Mouse (Mus musculus) heart, postnatal 14 days (tissue): Measurements from ENCODE around the gene Gm17359. TPM values are rescaled to one million over a fixed set of nuclear protein-coding genes. Genes with fewer than 3 reads are reported as not detected.

Experiments used
- DNase-seq, 2 experiments: peaks; one replicate each; pipeline ENCODE4 v3.0.0; 2021 to 2022
- intact Hi-C: fragments of 180-260 bp; cut with DNase I; formaldehyde crosslinking; loops from one replicate; pipeline ENCODE4 v1.15.1; 2025
- long read RNA-seq, 2 experiments: library from polyadenylated mRNA; stranded (forward); transcript quantifications; one replicate each; pipeline ENCODE4 v2.0.0; 2021
- total RNA-seq, 2 experiments: library from RNA; stranded (reverse); gene quantifications; 2 replicates each; pipeline ENCODE4 v1.2.3; 2021

Gm17359 gene
- total RNA-seq = not detected
- long read RNA-seq, experiment 1 = 0 reads
- long read RNA-seq, experiment 2 = 0 reads

- intact Hi-C loops = no loop called here
- no peak for DNase-seq
Measured at GRCm38 (mm10) chr3:79336044-79336766, at the start of gene Gm17359. TSS of gene Gm17359 (plus strand) at chr3:79336661.

DNA sequence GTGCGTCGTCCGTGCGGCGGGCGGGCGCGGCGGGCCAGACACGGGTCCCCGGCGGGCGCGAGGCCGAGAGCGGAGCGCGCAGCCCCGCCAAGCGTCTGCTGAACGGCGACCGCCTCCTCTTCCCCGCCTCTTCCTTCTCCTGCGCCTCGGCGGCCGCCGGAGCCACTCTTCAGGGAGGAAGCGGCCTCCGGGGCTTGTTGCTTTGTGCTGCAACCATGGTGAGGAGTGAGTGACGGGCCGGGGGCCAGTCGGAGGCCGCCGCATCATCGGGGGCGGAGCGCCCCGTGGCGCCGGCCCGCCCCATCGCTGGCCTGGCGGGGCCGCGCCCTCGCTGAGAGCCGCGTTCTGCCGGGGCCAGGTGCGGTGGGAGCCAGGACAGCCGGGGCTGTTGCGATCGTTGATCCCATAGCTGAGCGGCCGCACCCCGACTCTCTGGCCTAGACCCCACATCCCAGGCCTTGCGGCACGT, 49.3 kb upstream of the Gm17359 start:
- peak; percentile 96 for DNase-seq
- intact Hi-C loops = loop anchor here (2.0 to 5.0 kb wide), 5 partner anchors 34 to 330 kb away; partner anchors contain the start of gene Ppid

DNA sequence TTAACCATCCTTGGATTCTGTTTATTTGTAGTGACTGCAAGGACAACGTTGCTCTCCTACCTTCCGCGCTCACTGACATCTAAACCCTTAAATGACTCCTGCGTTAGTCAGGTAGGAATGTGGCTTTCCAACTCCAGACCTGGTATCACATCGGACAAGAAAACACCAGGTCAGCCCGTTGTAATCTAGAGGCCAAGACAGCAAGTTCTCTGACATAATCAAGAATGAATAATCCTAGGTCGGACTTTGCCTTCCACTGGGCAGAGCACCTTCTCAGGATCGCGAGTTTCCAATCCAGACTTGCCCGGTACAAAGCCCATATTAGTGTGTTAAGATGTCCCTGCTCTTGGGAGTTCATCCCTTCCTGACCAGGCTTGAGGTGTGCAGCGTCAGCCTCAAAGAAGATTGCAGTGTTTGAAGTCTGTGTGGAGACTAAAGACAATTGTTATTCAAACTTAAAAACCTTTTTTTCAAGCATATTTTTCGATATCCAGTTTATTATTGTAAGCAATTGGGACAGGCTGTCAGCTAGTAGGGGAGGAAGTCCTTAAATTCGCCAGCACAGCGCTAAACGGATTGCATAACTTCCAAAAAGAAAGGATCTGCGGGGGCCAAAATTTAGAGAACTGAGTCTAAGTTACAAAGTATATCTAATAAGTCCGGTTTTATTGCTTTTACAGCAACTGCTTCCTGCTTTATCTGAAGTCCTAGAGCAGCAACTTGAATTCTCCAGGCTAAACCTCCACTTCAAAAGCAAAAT, 48.6 kb upstream of the Gm17359 start:
- no peak for DNase-seq
- intact Hi-C loops = loop anchor here (2.0 to 5.0 kb wide), 5 partner anchors 35 to 331 kb away; partner anchors contain the start of gene Ppid

GRCm38 (mm10) chr3:79289050-79289449, 47.4 kb upstream of the Gm17359 start:
- DNase-seq = no peak
- intact Hi-C loops = loop anchor here (5.0 kb wide), 4 partner anchors 47 to 332 kb away; partner anchors contain the start of gene Ppid

GRCm38 (mm10) chr3:79293023-79293422, 43.4 kb upstream of the Gm17359 start:
- intact Hi-C loops = no loop called here
- DNase-seq = no peak

- intact Hi-C loops = no loop called here
- no peak for DNase-seq
Measured at GRCm38 (mm10) chr3:79294701-79295100, 41.8 kb upstream of the Gm17359 start.

GRCm38 (mm10) chr3:79296049-79296448, 40.4 kb upstream of the Gm17359 start:
- intact Hi-C loops = no loop called here
- DNase-seq = no peak

GRCm38 (mm10) chr3:79296586-79296985, 39.9 kb upstream of the Gm17359 start:
- DNase-seq = no peak
- intact Hi-C loops = no loop called here

DNA sequence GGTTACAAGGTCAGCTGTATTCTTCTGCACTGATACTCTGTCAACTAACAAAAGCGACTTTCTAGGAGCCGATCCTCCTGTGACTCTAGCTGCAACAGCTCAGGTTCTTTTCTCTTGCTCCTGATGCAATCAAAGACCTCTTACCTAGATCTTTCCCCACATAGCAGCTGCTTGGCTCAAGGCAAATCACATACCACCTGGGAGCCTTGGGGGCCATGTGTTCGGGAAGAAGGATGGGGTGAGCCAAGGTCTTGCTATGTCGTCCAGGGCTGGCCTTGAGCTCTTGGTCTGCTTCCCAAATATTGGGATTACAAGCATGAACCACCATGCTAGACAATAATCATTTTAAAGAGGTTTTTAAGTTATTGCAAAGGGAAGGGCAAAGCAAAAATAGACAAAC, 39.2 kb upstream of the Gm17359 start:
- no peak for DNase-seq
- intact Hi-C loops = no loop called here

DNA sequence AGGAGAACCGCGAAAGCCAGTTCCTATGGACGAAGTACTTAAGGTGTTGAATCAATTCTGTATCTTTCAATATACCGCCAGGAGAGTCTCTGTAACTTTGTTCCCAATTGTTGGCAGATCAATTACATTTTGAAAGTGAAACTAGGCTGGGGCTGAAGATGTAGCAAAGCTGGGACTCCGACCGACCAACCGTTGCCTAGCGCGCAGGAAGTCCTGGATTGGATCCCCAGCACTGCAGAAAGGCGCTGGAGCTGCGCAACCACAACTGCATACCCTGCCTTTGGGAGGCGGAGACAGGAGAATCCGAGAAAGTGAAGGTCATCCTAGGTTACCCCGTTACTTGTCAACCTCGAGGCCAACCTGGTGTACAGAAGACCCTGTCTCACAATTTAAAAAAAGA, 37.1 kb upstream of the Gm17359 start:
- no peak for DNase-seq

GRCm38 (mm10) chr3:79308605-79309004, 27.9 kb upstream of the Gm17359 start:
- DNase-seq = no peak
- intact Hi-C loops = no loop called here

More for the DNA sequence above, 37.1 kb upstream of the Gm17359 start:
- intact Hi-C loops = no loop called here

DNA sequence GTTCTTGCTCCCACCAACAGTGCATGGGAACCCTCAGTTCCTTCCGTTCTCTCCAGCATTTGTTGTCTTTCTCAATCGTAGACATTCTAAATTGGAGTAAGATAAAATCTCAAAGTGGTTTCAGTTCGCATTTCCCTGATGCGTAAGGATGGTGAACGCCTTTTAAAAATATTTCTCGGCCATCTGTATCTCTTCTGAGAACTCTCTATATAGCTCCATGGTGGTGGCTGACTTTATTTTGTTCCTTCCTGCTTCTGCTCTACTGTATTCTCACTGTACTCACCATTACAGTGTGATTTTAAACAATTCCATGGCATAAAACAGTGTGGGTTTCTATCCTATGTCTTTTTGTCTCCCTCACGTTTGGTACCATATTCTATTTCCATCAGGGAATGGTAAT, 26.3 kb upstream of the Gm17359 start:
- intact Hi-C loops = no loop called here
- DNase-seq = no peak

DNA sequence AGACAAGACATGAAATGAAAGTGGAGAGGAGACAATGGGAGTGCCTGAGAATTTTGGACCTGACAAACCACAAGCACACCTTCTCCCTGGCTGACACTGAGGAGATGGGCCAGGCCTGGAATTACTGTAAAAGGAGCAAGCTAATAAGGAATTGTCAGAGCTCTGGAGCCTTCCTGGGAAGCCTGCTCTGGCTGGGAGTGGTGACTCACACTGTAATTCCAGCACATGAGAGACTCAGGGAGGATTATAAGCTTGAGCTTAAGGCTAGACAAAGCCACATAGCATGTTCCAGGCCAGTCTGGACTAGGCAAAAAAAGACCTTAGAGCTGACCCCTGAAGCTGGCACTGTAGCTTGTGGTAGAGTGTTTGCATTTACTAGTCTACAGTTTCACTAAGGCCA, 24.6 kb upstream of the Gm17359 start:
- intact Hi-C loops = no loop called here
- no peak for DNase-seq

DNA sequence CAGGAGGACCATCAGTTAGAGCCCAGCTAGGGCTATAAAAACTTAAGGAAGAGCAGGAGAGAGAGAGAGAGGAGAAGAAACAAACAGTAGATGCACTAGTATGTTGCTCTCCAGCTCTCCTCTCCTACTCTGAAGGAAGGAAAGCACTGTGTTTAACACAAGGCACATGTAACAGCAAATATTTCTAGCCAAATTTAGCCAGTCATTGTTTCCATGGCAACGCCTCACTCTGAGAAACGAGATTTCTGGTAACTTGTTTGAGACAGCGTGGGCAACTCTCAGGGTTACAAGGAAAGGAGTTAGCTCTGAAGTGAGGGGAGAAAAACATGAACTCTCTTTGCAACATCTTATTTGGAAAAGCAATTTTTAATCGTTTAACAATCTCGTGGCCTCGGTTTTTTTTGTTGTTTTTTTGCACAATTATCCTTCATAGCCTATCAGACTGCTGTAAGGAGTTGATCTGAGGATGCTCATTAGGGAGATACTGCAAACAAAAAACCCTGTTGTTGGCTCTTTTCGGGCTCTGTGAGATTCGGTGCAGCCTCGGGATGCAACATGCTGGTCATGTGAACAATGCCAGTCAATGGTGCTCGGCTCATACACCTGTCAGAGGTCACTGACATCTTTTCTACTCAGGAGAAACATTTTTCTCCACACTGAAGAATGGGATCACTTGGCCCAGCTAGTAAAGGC, 22.3 kb upstream of the Gm17359 start:
- intact Hi-C loops = no loop called here
- DNase-seq = no peak

GRCm38 (mm10) chr3:79324697-79325526, 11.5 kb upstream of the Gm17359 start:
- no peak for DNase-seq
- intact Hi-C loops = no loop called here

DNA sequence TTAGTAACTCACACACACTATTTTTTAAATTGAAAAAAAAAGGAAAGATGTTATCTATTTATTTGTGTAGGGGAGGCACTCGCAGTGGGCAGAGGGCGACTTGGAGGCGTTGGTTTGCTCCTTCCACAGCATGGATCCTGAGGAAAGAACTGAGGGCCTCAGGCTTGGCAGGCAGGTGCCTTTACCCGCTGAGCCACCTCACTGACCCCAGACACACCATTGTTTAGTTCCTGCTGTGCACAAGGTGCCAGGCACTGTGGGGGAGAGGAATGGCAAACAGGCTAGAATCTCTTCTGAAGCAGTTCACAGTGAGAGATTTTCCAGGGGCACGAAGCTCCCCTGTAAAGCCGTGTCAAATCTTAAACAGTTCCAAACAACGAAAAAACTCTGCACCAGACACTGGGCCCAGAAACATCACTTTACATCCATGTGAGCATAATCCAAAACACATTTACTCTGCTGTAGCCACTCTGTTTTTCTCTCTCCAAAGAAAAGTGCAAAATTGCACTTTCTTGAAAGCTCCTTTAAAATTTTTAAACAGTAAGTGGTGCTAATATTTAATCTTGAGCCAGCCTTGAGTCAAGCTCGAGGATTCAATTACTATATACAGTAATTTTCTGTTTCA, 6.7 kb upstream of the Gm17359 start:
- intact Hi-C loops = no loop called here
- DNase-seq = no peak

GRCm38 (mm10) chr3:79333051-79333450, 3.4 kb upstream of the Gm17359 start:
- DNase-seq = peak in 1 of 2 experiments; percentile 21
- intact Hi-C loops = no loop called here

- no peak for DNase-seq
- intact Hi-C loops = no loop called here
Measured at GRCm38 (mm10) chr3:79333643-79334200, 2.7 kb upstream of the Gm17359 start.

DNA sequence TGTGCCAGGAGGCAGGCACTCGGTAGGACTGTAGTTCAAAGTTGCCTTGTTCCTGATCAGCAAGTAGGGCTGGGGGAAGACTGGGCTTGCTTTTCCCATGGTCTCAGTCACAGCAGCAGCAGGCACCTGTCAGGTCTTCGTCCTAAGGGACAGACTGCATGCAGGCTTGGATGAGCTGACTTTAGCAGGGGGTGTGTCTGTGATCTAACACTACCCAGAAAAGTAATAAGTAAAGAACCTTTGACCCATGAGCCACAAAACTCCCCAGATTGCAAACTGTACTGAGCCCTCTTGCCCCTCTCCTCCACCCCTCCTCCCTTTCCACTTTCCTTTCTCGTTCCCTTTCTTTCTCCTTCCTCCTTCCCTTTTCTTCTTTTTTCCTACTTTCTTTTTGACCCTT, 4.3 kb downstream of the Gm17359 start:
- intact Hi-C loops = no loop called here
- DNase-seq = no peak
